Mouse (Mus musculus) small intestine, adult 2 months (tissue): ENCODE results near the gene Tmed2.

Experiments
- CTCF ChIP-seq: fragments of 200-500 bp; IDR thresholded peaks from 2 replicates; pipeline ENCODE4 v1.5.1; 2012; ENCODE audit warnings: low read depth, mild to moderate bottlenecking, control low read depth, inconsistent platforms, low read length, moderate library complexity, mixed read lengths; ENCODE audit not compliant: insufficient replicate concordance, insufficient read length; ENCODE audit errors: extremely low read depth
- POLR2A ChIP-seq: fragments of 200-500 bp; IDR thresholded peaks from 2 replicates; pipeline ENCODE4 v1.6.1; 2012; ENCODE audit warnings: low read depth, mild to moderate bottlenecking, control low read depth, inconsistent platforms, low read length, moderate library complexity

DNA sequence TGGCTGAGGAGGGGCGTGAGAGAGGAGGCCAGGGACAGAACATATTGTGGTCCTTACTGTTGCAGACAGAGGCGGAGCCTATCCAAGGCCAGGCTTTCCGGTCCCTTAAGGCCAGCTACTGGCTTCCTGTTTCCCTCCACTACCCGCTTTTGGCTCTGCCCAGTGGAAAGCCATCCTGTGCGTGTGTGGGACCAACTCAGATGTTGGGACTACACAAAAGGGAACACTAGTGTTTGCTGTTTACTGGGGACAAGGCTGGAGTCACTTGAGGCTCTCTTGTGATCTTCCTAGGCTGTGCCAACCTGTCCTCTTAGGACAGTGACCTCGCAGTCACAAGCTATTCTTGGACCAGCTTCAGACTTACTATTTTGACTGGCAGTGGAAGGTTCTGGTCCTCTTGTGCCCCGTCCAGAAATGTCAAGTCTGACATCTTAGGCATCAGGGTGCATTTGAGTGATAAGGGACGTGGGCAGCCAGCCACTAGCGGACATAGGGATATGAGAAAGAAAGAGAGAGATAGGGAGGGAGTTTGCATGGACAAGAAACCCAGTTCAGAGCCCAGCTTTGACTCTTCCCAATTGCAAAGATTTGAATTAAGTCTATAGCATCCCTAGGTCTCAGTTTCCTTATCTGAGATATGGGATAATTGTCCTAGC lies 42.1 kb upstream of the Tmed2 start:
- TF ChIP-seq CTCF (no peak), POLR2A (no peak)
